ENCODE assay signal across 20 mouse cellular contexts in genomic region chr14:120242711-120243110, GRCm38 (mm10). TPM values are rescaled to one million over a fixed set of nuclear protein-coding genes. Genes with fewer than 3 reads are reported as not detected.
DNase-seq lines count a peak whose midpoint lies in the region; ATAC-seq and TF ChIP-seq lines count a peak whose summit lies in the region.
"Had no signal": no experiment of that assay in that cellular context is flagged by ENCODE, and none has a peak within 500 bp of the region (broad histone marks: within the 10 kb centered on the region; RNA-seq: fewer than 3 reads in every experiment).

No protein-coding gene starts in this region.

- 44% methylated on average over 5 of the region's 5 CpGs for WGBS in intestine, embryonic 14.5 days
- WGBS in intestine, postnatal 0 days: 25% methylated on average over 5 of the region's 5 CpGs
- 39% methylated on average over 5 of the region's 5 CpGs for WGBS in lung, postnatal 0 days
- WGBS in intestine, embryonic 16.5 days: 49% methylated on average over 5 of the region's 5 CpGs

- ATAC-seq in intestine, embryonic 14.5 days (replicated peaks; ENCODE audit: low FRiP score, low TSS enrichment, low read depth): peak; percentile 77
- no peak for ATAC-seq in intestine, postnatal 0 days
- ATAC-seq in lung, postnatal 0 days: peak; percentile 82
- peak; percentile 75 for ATAC-seq in intestine, embryonic 16.5 days
- ATAC-seq: forebrain, embryonic 16.5 days; hindbrain, embryonic 16.5 days had no signal

- no peak for TF ChIP-seq CTCF in intestine, postnatal 0 days (IDR thresholded peaks at IDR 0.05; ENCODE audit: low read depth)
- TF ChIP-seq CTCF in lung, postnatal 0 days (IDR thresholded peaks at IDR 0.05): no peak

- H3K9me3 ChIP-seq in intestine, embryonic 14.5 days (ENCODE audit: control insufficient read depth, low read length): no peaks in the 10 kb centered on the region
- H3K9me3 ChIP-seq in intestine, postnatal 0 days (ENCODE audit: control insufficient read depth): no peaks in the 10 kb centered on the region
- no peaks in the 10 kb centered on the region for H3K9me3 ChIP-seq in lung, postnatal 0 days (ENCODE audit: low read length)
- H3K9me3 ChIP-seq in intestine, embryonic 16.5 days (ENCODE audit: control insufficient read depth, low read length): no peaks in the 10 kb centered on the region
- H3K9me3 ChIP-seq: embryonic facial prominence, embryonic 13.5 days; forebrain, embryonic 12.5 days; heart, embryonic 10.5 days; hindbrain, embryonic 12.5 days had no signal

- TF ChIP-seq EP300 in lung, postnatal 0 days (IDR thresholded peaks at IDR 0.05): peak; percentile 82

- no peaks in the 10 kb centered on the region for H3K27me3 ChIP-seq in intestine, embryonic 14.5 days (replicated peaks; ENCODE audit: control insufficient read depth, insufficient read depth, low read length)
- no peaks in the 10 kb centered on the region for H3K27me3 ChIP-seq in intestine, postnatal 0 days (replicated peaks; ENCODE audit: control insufficient read depth, insufficient read depth, low read length)
- H3K27me3 ChIP-seq in lung, postnatal 0 days (replicated peaks; ENCODE audit: insufficient read depth, low read length): no peaks in the 10 kb centered on the region
- no peaks in the 10 kb centered on the region for H3K27me3 ChIP-seq in intestine, embryonic 16.5 days (replicated peaks; ENCODE audit: control insufficient read depth, insufficient read depth, low read length)
- H3K27me3 ChIP-seq: CH12.LX; embryonic facial prominence, embryonic 13.5 days; forebrain, embryonic 12.5 days; hindbrain, embryonic 12.5 days had no signal

- H3K36me3 ChIP-seq in intestine, embryonic 14.5 days (ENCODE audit: control insufficient read depth, insufficient read depth, low read length): no peaks in the 10 kb centered on the region
- H3K36me3 ChIP-seq in intestine, postnatal 0 days (ENCODE audit: control insufficient read depth, insufficient read depth): no peaks in the 10 kb centered on the region
- no peaks in the 10 kb centered on the region for H3K36me3 ChIP-seq in lung, postnatal 0 days (ENCODE audit: insufficient read depth, low read length)
- H3K36me3 ChIP-seq in intestine, embryonic 16.5 days (ENCODE audit: control insufficient read depth, insufficient read depth, low read length): no peaks in the 10 kb centered on the region
- H3K36me3 ChIP-seq: embryonic facial prominence, embryonic 13.5 days; forebrain, embryonic 12.5 days; heart, embryonic 10.5 days; hindbrain, embryonic 12.5 days had no signal

- no peak overlapping the region for H3K9ac ChIP-seq in intestine, embryonic 14.5 days (ENCODE audit: low read length)
- H3K9ac ChIP-seq in intestine, postnatal 0 days (ENCODE audit: low read depth, low read length): no peak overlapping the region
- H3K9ac ChIP-seq in lung, postnatal 0 days (replicated peaks; ENCODE audit: low read depth): no peak overlapping the region
- H3K9ac ChIP-seq in intestine, embryonic 16.5 days (ENCODE audit: low read depth, low read length): no peak overlapping the region
- H3K9ac ChIP-seq: embryonic facial prominence, embryonic 13.5 days; forebrain, embryonic 12.5 days; hindbrain, embryonic 12.5 days had no signal

- H3K4me2 ChIP-seq in intestine, embryonic 14.5 days (ENCODE audit: low read length): no peak overlapping the region
- no peak overlapping the region for H3K4me2 ChIP-seq in intestine, postnatal 0 days (replicated peaks; ENCODE audit: low read depth)
- H3K4me2 ChIP-seq in lung, postnatal 0 days (replicated peaks; ENCODE audit: low read depth, low read length): no peak overlapping the region
- no peak overlapping the region for H3K4me2 ChIP-seq in intestine, embryonic 16.5 days (ENCODE audit: low read depth, low read length)
- H3K4me2 ChIP-seq: embryonic facial prominence, embryonic 13.5 days; forebrain, embryonic 12.5 days; hindbrain, embryonic 12.5 days had no signal

- no peak overlapping the region for H3K27ac ChIP-seq in intestine, embryonic 14.5 days (ENCODE audit: low read depth)
- H3K27ac ChIP-seq in intestine, postnatal 0 days (ENCODE audit: low read depth, low read length): no peak overlapping the region
- no peak overlapping the region for H3K27ac ChIP-seq in lung, postnatal 0 days (ENCODE audit: low read length)
- no peak overlapping the region for H3K27ac ChIP-seq in intestine, embryonic 16.5 days (ENCODE audit: low read length)
- H3K27ac ChIP-seq: embryonic facial prominence, embryonic 13.5 days; forebrain, embryonic 12.5 days; hindbrain, embryonic 12.5 days had no signal

- no peak for DNase-seq in intestine, embryonic 14.5 days (ENCODE audit: low spot score)
- DNase-seq in lung, postnatal 0 days (ENCODE audit: low spot score): peak; percentile 19
- no peak for DNase-seq in lung, postnatal 4 days
- peak; percentile 77 for DNase-seq in R1 (ENCODE audit: low read depth, low spot score)
- DNase-seq in ovary, postnatal 36 days (ENCODE audit: low spot score): no peak
- DNase-seq: adrenal gland, postnatal 10 days; cerebellum, adult 11-12 months; cerebellum, adult 9-10 months; cerebellum, postnatal 36 days; gastrocnemius, postnatal 10 days; heart, postnatal 4 days had no signal

- no peak overlapping the region for H3K4me3 ChIP-seq in intestine, embryonic 14.5 days (ENCODE audit: low read depth, low read length)
- no peak overlapping the region for H3K4me3 ChIP-seq in intestine, postnatal 0 days (ENCODE audit: low read depth, low read length)
- no peak overlapping the region for H3K4me3 ChIP-seq in lung, postnatal 0 days (ENCODE audit: low read depth, low read length)
- no peak overlapping the region for H3K4me3 ChIP-seq in intestine, embryonic 16.5 days (ENCODE audit: low read length)
- H3K4me3 ChIP-seq: embryonic facial prominence, embryonic 13.5 days; forebrain, embryonic 12.5 days; heart, embryonic 10.5 days; hindbrain, embryonic 12.5 days had no signal

- no peaks in the 10 kb centered on the region for H3K4me1 ChIP-seq in intestine, embryonic 14.5 days (replicated peaks; ENCODE audit: control insufficient read depth, insufficient read depth, low read length)
- no peaks in the 10 kb centered on the region for H3K4me1 ChIP-seq in intestine, postnatal 0 days (replicated peaks; ENCODE audit: control insufficient read depth, insufficient read depth, low read length)
- no peaks in the 10 kb centered on the region for H3K4me1 ChIP-seq in lung, postnatal 0 days (ENCODE audit: insufficient read depth, low read depth, low read length)
- H3K4me1 ChIP-seq in intestine, embryonic 16.5 days (ENCODE audit: control insufficient read depth, insufficient read depth, low read length): 0 out of 2 replicates have a peak, but pooled peaks cover 7% of the 10 kb centered on the region

RNA-seq across cellular contexts. Expression of gene Mbnl2, which starts 32.8 kb away (rescaled TPM):
- 111 and 118 TPM in 2 replicates for polyA plus RNA-seq in intestine, embryonic 14.5 days (2014; fragmentation: Nextera tagmentation; extraction: Ambion mirVana)
- 94.4 and 99.0 TPM in 2 replicates for polyA plus RNA-seq in intestine, postnatal 0 days (2015; fragmentation: Nextera tagmentation; extraction: Ambion mirVana)
- polyA plus RNA-seq in lung, postnatal 0 days (2015; fragmentation: Nextera tagmentation; extraction: Ambion mirVana): 171 and 176 TPM in 2 replicates
- polyA plus RNA-seq in intestine, embryonic 16.5 days (2015; fragmentation: Nextera tagmentation; extraction: Ambion mirVana): 114 and 127 TPM in 2 replicates

Comparison
In these comparisons a context has a peak if more than half of its experiments do, and no peak if none do; other contexts are left out.
1. DNase-seq: peak in lung, postnatal 0 days (single experiment) and R1 (single experiment); none in intestine, embryonic 14.5 days (single experiment), lung, postnatal 4 days (0 of 2) and ovary, postnatal 36 days (single experiment).